Mouse (Mus musculus) urinary bladder, postnatal 36 days (tissue): ENCODE measurements at regions not wholly inside any gene's neighbourhood (a gene's known extent, or its start where the extent isn't known, plus 50 kb on each side); places are given as distances from the start of the nearest gene placed in this dataset.
"Not testable (repeated sequence)": the region's sequence is repeated elsewhere in the genome, so short reads cannot be mapped to it uniquely, and the experiment has no call there.

Source experiments
- DNase-seq, 2 experiments: peaks; one replicate each; pipeline ENCODE4 v3.0.0; 2022; ENCODE audit warnings: low spot score in 2 of 2, mixed read lengths in 1 of 2

DNA sequence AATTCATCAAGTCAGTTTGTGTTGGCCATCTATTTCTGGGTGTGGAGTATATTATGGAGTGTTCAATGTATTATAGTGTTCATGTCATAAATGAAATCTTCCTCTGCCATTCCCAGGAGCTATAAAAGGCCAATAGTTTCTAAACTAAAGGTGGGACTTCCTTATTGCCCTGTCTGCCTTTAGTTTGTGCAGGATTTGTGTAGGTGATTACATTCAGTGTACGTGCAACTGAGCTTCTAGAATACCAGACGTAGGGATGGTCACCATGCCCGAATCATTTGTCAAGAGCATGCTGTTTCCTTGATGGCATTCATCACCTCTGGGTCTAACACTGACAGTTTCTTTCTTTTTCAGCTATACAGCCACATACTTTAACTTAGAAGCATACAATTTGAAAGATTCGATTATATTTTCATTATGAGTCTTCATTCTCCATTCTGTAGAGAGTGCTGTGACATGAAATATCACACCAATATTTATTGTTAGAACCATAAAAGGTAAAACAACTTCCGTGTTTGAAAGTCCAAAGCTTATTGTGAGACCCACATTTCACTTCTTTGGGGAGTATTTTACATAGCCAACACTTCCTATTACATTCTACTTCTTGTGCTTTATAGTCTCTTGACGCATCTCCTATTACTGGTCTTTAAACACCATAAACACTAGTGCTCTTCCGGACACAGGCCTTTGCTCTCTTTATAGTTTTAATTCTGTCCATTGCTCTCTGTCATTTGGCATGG is 494.1 kb upstream of the Klf6 start:
- no peak for DNase-seq

DNA sequence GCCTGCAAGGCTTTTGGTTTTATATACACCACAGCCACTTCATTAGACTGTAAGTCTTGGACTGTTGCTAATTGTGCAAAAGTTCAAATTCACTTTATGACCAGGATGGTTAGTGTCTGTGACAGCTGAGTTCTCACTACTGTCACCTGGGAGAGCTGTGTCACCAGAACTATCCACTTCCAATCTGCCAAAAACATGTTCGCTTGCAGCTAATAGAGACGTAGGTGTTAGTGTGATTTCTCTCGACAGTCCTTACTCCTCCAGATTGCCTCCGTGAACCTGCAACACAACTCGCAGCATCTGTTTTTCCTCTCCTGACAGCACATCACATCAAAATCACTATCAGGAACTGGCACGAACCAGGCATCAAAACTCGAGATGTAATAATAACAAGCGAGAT is 491.3 kb upstream of the Klf6 start:
- DNase-seq: no peak

DNA sequence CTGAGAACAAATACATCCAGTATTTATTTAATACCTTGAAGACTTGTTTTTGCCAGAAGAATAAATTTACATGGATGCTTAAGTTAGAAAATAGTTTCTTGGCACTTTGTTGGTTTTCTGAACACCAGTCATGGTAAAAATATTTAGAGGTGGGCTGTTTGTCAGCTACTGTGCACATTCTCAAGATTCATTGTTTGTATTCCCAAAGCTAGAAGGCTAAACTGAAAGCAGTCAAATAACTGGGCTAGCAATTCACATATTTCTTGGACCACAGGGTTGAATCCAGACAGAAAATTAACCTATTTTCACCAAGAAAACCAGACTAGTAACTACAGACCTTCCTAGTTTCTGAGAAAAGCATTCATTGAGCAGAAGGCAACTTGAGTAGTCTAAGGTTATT is 488.1 kb upstream of the Klf6 start:
- DNase-seq: no peak

GRCm38 (mm10) chr13:5408226-5408804 is 453.0 kb upstream of the Klf6 start:
- DNase-seq: no peak

DNA sequence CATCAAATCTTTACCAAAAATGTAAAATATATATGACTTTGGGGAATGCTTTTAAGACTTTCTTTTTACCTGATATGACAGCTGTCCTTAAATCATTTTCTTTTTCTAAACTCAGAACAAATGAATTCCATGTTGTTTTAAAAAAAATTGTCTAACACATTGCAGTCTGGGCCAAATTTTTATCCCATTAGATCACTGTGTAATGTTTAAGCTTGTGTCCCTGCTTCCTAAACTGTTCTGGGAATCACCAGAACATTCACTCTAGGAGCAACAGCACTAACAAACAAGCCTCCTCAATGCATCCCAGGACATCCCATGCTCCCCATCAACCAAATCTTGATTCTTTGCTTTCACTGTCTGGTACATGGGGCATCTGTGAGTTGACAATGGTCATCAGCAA is 449.2 kb upstream of the Klf6 start:
- DNase-seq: no peak

GRCm38 (mm10) chr13:5413009-5413408 is 448.3 kb upstream of the Klf6 start:
- not testable (repeated sequence) for DNase-seq

- peak in 1 of 2 experiments; percentile 23 for DNase-seq
These were observed 437.2 kb upstream of the Klf6 start for GRCm38 (mm10) chr13:5424110-5424509.

GRCm38 (mm10) chr13:5425491-5426232 is 435.6 kb upstream of the Klf6 start:
- no peak for DNase-seq

DNA sequence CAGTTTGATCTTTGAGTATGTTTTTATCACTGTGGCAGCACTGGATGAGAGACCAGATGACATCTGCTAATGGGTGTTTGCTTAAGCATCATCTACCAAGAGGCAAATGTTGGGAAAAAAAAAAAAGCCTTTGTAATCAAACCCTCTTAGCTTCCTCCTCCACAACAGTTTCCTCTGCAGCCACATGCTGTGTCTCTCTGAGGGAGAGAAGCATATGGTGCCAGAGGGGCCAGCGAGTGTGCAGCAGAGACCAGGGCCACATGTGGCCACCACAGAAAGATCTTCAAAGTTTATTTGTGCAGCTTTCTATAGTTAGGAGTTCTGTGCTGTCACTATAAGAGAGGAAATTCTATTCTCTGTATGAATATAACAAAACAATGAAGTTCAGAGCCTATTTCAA is 427.6 kb upstream of the Klf6 start:
- DNase-seq: no peak

DNA sequence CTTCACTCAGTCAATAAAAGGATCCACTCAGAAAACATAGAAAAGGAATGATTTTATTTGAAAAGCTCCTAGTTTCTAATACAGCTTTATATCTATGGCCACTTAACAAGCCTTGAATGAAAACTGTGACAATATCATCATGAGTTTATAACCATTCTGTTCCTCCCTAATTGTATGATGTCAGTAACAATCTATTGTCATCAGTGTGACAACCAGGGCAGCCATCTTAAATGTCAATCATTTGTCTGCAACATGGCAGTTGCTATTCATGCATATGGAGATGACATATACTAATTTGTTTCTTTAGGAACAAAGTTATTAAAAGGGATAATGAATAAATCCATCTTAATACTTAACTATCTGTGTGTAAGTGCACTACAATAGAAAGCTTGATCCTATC is 426.2 kb upstream of the Klf6 start:
- DNase-seq: no peak

DNA sequence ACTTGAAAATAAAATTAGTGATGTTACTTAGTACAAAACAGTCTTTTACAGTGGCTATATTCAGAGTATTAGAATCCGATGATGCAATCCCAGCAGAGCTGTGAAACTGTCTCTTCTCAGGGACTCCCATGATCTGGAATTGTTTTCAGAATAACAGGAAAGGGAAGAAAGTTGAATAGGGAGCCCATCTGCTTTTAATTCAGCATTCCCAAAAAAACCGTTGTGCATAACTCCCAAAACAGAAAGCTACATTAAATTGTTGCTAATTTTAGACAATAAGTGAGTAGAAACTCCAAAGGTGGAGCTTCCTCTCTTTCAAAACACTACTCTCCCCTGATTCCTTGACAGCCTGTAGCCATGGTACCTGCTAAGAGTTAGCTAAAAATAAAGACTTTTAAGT is 425.1 kb upstream of the Klf6 start:
- no peak for DNase-seq

GRCm38 (mm10) chr13:5440454-5440853 is 420.8 kb upstream of the Klf6 start:
- no peak for DNase-seq

DNA sequence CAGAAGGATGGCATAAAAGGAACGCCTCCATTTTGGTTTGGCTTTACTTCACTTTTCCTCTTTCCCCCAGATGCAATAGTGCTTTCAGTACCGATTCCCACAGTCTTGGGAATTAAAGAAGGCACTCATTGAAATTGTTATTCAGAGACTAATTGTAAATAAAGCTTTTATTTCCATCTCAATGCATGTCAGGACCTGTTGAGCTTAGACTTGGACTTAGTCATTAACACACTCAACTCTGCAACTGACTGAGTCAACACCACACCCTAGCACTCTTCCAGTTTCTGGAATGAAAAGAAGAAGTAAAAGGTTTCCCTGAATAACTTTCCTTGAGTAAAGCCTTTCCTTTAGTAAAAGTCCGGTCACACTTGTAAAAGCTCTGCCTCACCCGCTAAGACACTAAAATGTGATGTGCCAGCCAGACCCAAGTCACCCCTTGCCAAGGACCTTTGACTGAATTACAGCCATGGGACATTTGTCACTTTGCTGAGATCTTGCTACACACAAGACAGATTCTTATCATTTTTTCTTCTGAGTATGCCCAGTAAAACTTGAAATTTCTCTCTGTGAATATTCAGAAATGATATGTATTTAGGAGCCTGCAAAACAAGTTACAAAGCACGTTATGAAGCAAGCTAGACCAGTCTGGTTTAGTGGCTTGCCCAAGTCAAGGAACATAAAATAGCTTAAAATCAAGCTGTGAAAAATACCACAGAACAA is 416.4 kb upstream of the Klf6 start:
- DNase-seq: peak; percentile 40 to 43

DNA sequence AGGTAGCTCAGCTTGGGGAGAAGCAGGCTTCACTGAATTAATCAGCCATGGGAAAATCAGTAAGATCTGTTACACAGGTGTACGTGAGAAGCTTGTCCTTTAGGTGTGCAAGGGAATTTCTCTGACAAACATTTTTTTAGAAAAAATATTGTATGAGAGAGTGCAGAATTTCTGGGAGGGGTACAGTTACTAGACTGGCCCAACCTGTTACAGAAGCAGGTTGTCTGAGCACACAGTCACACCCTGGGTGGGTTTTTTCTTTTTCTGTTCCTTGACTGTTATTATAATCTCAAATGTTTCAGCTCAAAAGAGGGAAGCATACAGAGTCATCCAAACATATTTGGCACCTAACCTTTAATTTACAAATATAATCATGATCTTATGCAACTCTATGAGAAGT is 412.7 kb upstream of the Klf6 start:
- no peak for DNase-seq

DNA sequence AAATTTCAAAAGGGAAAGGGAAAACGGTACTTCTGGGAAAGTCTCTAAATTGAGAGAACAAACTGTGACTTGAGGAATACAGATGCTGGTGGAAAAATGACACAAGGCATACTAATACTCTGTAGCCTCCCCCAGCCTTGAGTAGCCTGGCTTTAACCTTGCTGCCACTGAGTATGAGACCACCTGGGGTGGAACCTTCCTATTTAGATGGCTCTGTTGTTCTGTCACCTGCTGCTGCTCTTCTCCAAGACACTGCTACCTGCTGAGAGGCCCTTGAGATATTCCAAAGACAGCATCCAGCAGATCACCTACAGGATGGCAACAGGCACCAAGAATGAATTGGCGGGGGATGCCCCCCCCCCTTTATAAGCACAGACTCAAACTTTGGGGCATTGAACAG is 380.5 kb upstream of the Klf6 start:
- no peak for DNase-seq

DNA sequence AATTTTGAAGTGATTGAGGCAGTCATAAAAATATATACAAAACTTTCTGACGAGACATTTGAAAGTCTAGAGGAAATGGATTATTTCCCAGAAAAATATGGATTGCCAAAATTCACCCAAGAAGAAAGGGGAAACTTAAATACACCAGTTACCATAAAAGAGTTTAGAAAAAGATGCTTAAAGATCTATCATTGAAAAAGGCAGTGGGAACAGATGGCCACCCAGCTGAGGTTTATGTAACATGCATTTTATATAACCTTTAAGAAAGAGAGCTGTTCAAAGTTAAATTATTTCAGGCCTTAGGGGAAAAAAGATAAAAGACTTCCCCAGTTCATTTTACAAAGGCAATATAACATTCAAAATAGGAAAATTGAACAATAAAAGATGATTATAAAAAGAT is 369.0 kb upstream of the Klf6 start:
- no peak for DNase-seq

GRCm38 (mm10) chr13:5497535-5497934 is 363.7 kb upstream of the Klf6 start:
- DNase-seq: no peak

GRCm38 (mm10) chr13:5511784-5512183 is 349.5 kb upstream of the Klf6 start:
- DNase-seq: no peak

DNA sequence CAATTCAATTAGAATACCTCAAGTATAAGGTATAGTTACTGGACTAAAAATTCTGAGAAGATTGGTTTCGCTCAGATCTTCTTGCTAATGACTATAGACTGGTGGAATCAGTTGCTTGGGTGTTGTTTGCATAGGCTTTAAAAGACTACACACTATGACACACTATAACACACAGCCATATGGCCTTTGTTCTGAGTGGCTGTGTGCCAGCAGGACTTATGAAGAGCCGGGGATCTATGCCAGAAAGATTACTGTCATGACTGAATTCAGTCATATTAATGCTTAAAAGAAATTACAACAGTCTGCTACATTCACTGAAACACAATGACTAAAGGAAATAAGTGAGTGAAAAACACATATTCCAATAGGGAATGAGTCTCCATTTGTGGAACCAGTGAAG is 345.7 kb upstream of the Klf6 start:
- DNase-seq: no peak

GRCm38 (mm10) chr13:5516088-5516487 is 345.2 kb upstream of the Klf6 start:
- DNase-seq: no peak

GRCm38 (mm10) chr13:5519181-5519580 is 342.1 kb upstream of the Klf6 start:
- DNase-seq: no peak

DNA sequence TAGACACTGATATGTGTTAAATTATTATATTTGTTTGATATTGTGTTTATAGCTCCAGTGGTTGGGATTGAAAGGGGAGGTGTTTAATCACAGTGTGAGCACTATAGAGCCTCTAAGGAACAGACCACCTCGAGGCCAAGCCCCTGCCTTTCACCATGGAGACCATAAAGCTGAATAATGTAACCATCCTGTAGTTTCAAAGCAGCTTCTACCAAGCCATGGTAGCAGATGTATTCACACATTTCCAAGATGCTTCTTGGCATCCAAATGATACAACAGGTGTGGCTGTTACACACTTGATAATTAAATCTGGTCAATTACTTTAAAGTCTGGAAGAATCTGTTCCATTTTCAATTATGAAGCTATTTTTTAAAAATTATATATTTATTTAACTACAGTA is 341.7 kb upstream of the Klf6 start:
- no peak for DNase-seq
